Mouse (Mus musculus) neural tube, embryonic 15.5 days (tissue): ENCODE results near the gene Pbxip1. TPM values are rescaled to one million over a fixed set of nuclear protein-coding genes. Genes with fewer than 3 reads are reported as not detected.

Experiments used
- ATAC-seq: fragments of 200-750 bp; cut with Nextera tagmentation; 2 replicates; pipeline ENCODE4 v1.8.0; 2017; ENCODE audit warnings: mild to moderate bottlenecking, moderate TSS enrichment, moderate library complexity; ENCODE audit not compliant: low FRiP score
- H3K27ac ChIP-seq: fragments of 300-500 bp; sonication (generic); replicated peaks from 2 replicates; pipeline ENCODE4 v1.5.1; 2015; ENCODE audit warnings: mild to moderate bottlenecking, inconsistent platforms
- H3K27me3 ChIP-seq: fragments of 300-500 bp; sonication (generic); replicated peaks from 2 replicates; pipeline ENCODE4 v1.6.1; 2015; ENCODE audit warnings: inconsistent platforms
- H3K36me3 ChIP-seq: fragments of 300-500 bp; sonication (generic); 2 replicates; pipeline ENCODE4 v1.6.1; 2015; ENCODE audit warnings: inconsistent platforms
- H3K4me1 ChIP-seq: fragments of 300-500 bp; sonication (generic); 2 replicates; pipeline ENCODE4 v1.6.1; 2015; ENCODE audit warnings: inconsistent platforms
- H3K4me2 ChIP-seq: fragments of 300-500 bp; sonication (generic); 2 replicates; pipeline ENCODE4 v1.6.1; 2015; ENCODE audit warnings: inconsistent platforms, mild to moderate bottlenecking, moderate library complexity
- H3K4me3 ChIP-seq: fragments of 300-500 bp; sonication (generic); replicated peaks from 2 replicates; pipeline ENCODE4 v1.5.1; 2015; ENCODE audit warnings: mild to moderate bottlenecking, inconsistent platforms
- H3K9ac ChIP-seq: fragments of 300-500 bp; sonication (generic); replicated peaks from 2 replicates; pipeline ENCODE4 v1.6.1; 2015; ENCODE audit warnings: mild to moderate bottlenecking, inconsistent platforms
- H3K9me3 ChIP-seq: fragments of 300-500 bp; sonication (generic); replicated peaks from 2 replicates; pipeline ENCODE4 v1.6.1; 2016; ENCODE audit warnings: inconsistent platforms
- WGBS: fragments of 180-500 bp; shearing (Covaris S2); methylation state at CpG from one replicate; pipeline ENCODE4 v1.1.7; 2015; ENCODE audit warnings: mixed read lengths; 5-methylcytosine and 5-hydroxymethylcytosine counted together
- polyA plus RNA-seq: library from polyadenylated mRNA; unstranded; fragments of >200 nt; fragmentation: Nextera tagmentation; extraction: Ambion mirVana; gene quantifications from 2 replicates; pipeline ENCODE4 v1.2.1, GENCODE M21; 2015

Pbxip1 gene
- polyA plus RNA-seq, 1 experiment from 2014 or later: 16.1 TPM

- Histone ChIP-seq H3K4me1 (peaks cover 20% of the 10 kb centered on the region), H3K27ac (peak within 1 kb of the TSS; percentile 72), H3K9ac (peak within 1 kb of the TSS; percentile 56), H3K9me3 (no peaks in the 10 kb centered on the region), H3K27me3 (no peaks in the 10 kb centered on the region), H3K4me3 (peak within 1 kb of the TSS; percentile 55), H3K36me3 (peaks cover 24% of the 10 kb centered on the region), H3K4me2 (peak within 1 kb of the TSS; percentile 80)
- peak; percentile 98 for ATAC-seq
- WGBS: 6% methylated on average over 28 of the region's 28 CpGs
These were observed 24.8 kb upstream of the Pbxip1 start, which contains the start of gene Flad1 for GRCm38 (mm10) chr3:89411490-89412393. Gene Flad1 (minus strand): TSS chr3:89411870.

- Histone ChIP-seq H3K4me3 (no peak overlapping the region), H3K4me2 (no peak overlapping the region)
- WGBS: 96% methylated on average over 8 of the region's 8 CpGs
These were observed 20.3 kb upstream of the Pbxip1 start for GRCm38 (mm10) chr3:89416158-89416557.

GRCm38 (mm10) chr3:89417131-89417530 lies 19.4 kb upstream of the Pbxip1 start:
- Histone ChIP-seq H3K4me3 (peak overlapping the region; percentile 60), H3K4me2 (peak overlapping the region; percentile 90), H3K36me3 (peaks cover 19% of the 10 kb centered on the region), H3K9ac (peak overlapping the region; percentile 41), H3K4me1 (peaks cover 44% of the 10 kb centered on the region), H3K27me3 (no peaks in the 10 kb centered on the region), H3K27ac (peak overlapping the region; percentile 89), H3K9me3 (no peaks in the 10 kb centered on the region)
- 32% methylated on average over 2 of the region's 2 CpGs for WGBS
- no peak for ATAC-seq

More at GRCm38 (mm10) chr3:89416158-89416557, 20.3 kb upstream of the Pbxip1 start:
- Histone ChIP-seq H3K4me1 (peaks cover 37% of the 10 kb centered on the region), H3K9ac (no peak overlapping the region), H3K27me3 (no peaks in the 10 kb centered on the region), H3K9me3 (no peaks in the 10 kb centered on the region), H3K27ac (no peak overlapping the region), H3K36me3 (peaks cover 19% of the 10 kb centered on the region)
- no peak for ATAC-seq

GRCm38 (mm10) chr3:89417840-89418169 lies 18.7 kb upstream of the Pbxip1 start:
- H3K9me3 ChIP-seq: no peaks in the 10 kb centered on the region
- WGBS: 0% methylated on average over 20 of the region's 20 CpGs
- peak; percentile 70 for ATAC-seq
- H3K27ac ChIP-seq: peak overlapping the region; percentile 89
- no peaks in the 10 kb centered on the region for H3K27me3 ChIP-seq
- H3K4me1 ChIP-seq: peaks cover 46% of the 10 kb centered on the region
- H3K36me3 ChIP-seq: peaks cover 19% of the 10 kb centered on the region
- H3K9ac ChIP-seq: peak overlapping the region; percentile 41
- peak overlapping the region; percentile 90 for H3K4me2 ChIP-seq
- H3K4me3 ChIP-seq: peak overlapping the region; percentile 60

GRCm38 (mm10) chr3:89418170-89418860 lies 18.2 kb upstream of the Pbxip1 start, which contains the start of the genes Cks1b and Shc1:
Gene Cks1b (minus strand): TSS chr3:89418383.
Gene Shc1 (plus strand): TSS chr3:89418443.
- H3K27ac ChIP-seq: peak within 1 kb of the TSS; percentile 89
- peak within 1 kb of the TSS; percentile 56 for H3K9ac ChIP-seq
- peak within 1 kb of the TSS; percentile 90 for H3K4me2 ChIP-seq
- under 1% methylated on average over 39 of the region's 39 CpGs for WGBS
- H3K9me3 ChIP-seq: no peaks in the 10 kb centered on the region
- H3K4me1 ChIP-seq: peaks cover 48% of the 10 kb centered on the region
- H3K36me3 ChIP-seq: peaks cover 19% of the 10 kb centered on the region
- ATAC-seq: peak; percentile 95
- H3K4me3 ChIP-seq: peak within 1 kb of the TSS; percentile 60
- no peaks in the 10 kb centered on the region for H3K27me3 ChIP-seq

GRCm38 (mm10) chr3:89418861-89419250 lies 17.6 kb upstream of the Pbxip1 start:
- peaks cover 50% of the 10 kb centered on the region for H3K4me1 ChIP-seq
- peak overlapping the region; percentile 90 for H3K4me2 ChIP-seq
- H3K9ac ChIP-seq: peak overlapping the region; percentile 56
- WGBS: under 1% methylated on average over 16 of the region's 16 CpGs
- ATAC-seq: peak; percentile 6; the same call in 1 of the 2 replicates
- H3K27me3 ChIP-seq: no peaks in the 10 kb centered on the region
- H3K4me3 ChIP-seq: peak overlapping the region; percentile 60
- H3K36me3 ChIP-seq: peaks cover 18% of the 10 kb centered on the region
- H3K9me3 ChIP-seq: no peaks in the 10 kb centered on the region
- peak overlapping the region; percentile 89 for H3K27ac ChIP-seq

- no peak for ATAC-seq
- Histone ChIP-seq H3K9ac (peak overlapping the region; percentile 56), H3K27me3 (no peaks in the 10 kb centered on the region), H3K27ac (peak overlapping the region; percentile 89), H3K36me3 (peaks cover 13% of the 10 kb centered on the region), H3K9me3 (no peaks in the 10 kb centered on the region), H3K4me2 (peak overlapping the region; percentile 90), H3K4me3 (peak overlapping the region; percentile 60), H3K4me1 (peaks cover 50% of the 10 kb centered on the region)
- WGBS: 1% methylated on average over 9 of the region's 9 CpGs
These were observed 16.9 kb upstream of the Pbxip1 start for GRCm38 (mm10) chr3:89419571-89419970.

- H3K27ac ChIP-seq: peak overlapping the region; percentile 89
- ATAC-seq: no peak
- H3K27me3 ChIP-seq: no peaks in the 10 kb centered on the region
- 15% methylated on average over 3 of the region's 3 CpGs for WGBS
- H3K9ac ChIP-seq: peak overlapping the region; percentile 56
- peak overlapping the region; percentile 60 for H3K4me3 ChIP-seq
- H3K4me1 ChIP-seq: peaks cover 50% of the 10 kb centered on the region
- H3K9me3 ChIP-seq: no peaks in the 10 kb centered on the region
- H3K4me2 ChIP-seq: peak overlapping the region; percentile 90
- H3K36me3 ChIP-seq: peaks cover 9% of the 10 kb centered on the region
These were observed 16.5 kb upstream of the Pbxip1 start for GRCm38 (mm10) chr3:89419981-89420380.

GRCm38 (mm10) chr3:89420421-89420820 lies 16.1 kb upstream of the Pbxip1 start:
- no peaks in the 10 kb centered on the region for H3K9me3 ChIP-seq
- peak overlapping the region; percentile 74 for H3K27ac ChIP-seq
- 59% methylated on average over 2 of the region's 2 CpGs for WGBS
- H3K36me3 ChIP-seq: peaks cover 6% of the 10 kb centered on the region
- peak overlapping the region; percentile 37; the same call in 1 of the 2 replicates for H3K4me3 ChIP-seq
- H3K4me1 ChIP-seq: peaks cover 50% of the 10 kb centered on the region
- ATAC-seq: no peak
- no peak overlapping the region for H3K9ac ChIP-seq
- no peaks in the 10 kb centered on the region for H3K27me3 ChIP-seq
- H3K4me2 ChIP-seq: peak overlapping the region; percentile 62

- Histone ChIP-seq H3K4me1 (peaks cover 50% of the 10 kb centered on the region), H3K4me3 (peak overlapping the region; percentile 37), H3K27me3 (no peaks in the 10 kb centered on the region), H3K27ac (peak overlapping the region; percentile 74), H3K36me3 (no peaks in the 10 kb centered on the region), H3K9me3 (no peaks in the 10 kb centered on the region), H3K9ac (peak overlapping the region; percentile 36), H3K4me2 (peak overlapping the region; percentile 62)
- ATAC-seq: peak; percentile 22; the same call in 1 of the 2 replicates
- 5% methylated on average over 11 of the region's 11 CpGs for WGBS
These were observed 15.3 kb upstream of the Pbxip1 start for GRCm38 (mm10) chr3:89421002-89421774.
